Mouse (Mus musculus): ENCODE results near the gene Jag2.

- TF ChIP-seq CTCF (IDR thresholded peaks at IDR 0.05; ENCODE audit: low read depth), result no peak
- no peak for TF ChIP-seq EP300 (IDR thresholded peaks at IDR 0.05; ENCODE audit: low read depth)
Measured at GRCm38 (mm10) chr12:112912951-112913745, 16.4 kb downstream of the Jag2 start.

Data from liver, postnatal 0 days (tissue).